Mouse (Mus musculus) testis, adult 2 months (tissue): Measurements from ENCODE around the gene Frmpd3. TPM values are rescaled to one million over a fixed set of nuclear protein-coding genes. Genes with fewer than 3 reads are reported as not detected.
"Not testable (repeated sequence)": the region's sequence is repeated elsewhere in the genome, so short reads cannot be mapped to it uniquely, and the experiment has no call there.

Source experiments
- H3K27ac ChIP-seq: fragments of 200-500 bp; 2 replicates; pipeline ENCODE4 v1.5.1; 2012; ENCODE audit warnings: low read depth, low read length; ENCODE audit not compliant: control insufficient read depth, insufficient read depth
- H3K27me3 ChIP-seq: fragments of 200-500 bp; 2 replicates; pipeline ENCODE4 v1.6.1; 2012; ENCODE audit warnings: mild to moderate bottlenecking, low read length, moderate library complexity; ENCODE audit not compliant: control insufficient read depth, insufficient read depth
- H3K36me3 ChIP-seq: fragments of 200-500 bp; 2 replicates; pipeline ENCODE4 v1.6.1; 2012; ENCODE audit warnings: mild to moderate bottlenecking, low read length; ENCODE audit not compliant: control insufficient read depth, insufficient read depth
- H3K4me1 ChIP-seq: fragments of 200-500 bp; 2 replicates; pipeline ENCODE4 v1.6.1; 2012; ENCODE audit warnings: low read length; ENCODE audit not compliant: control insufficient read depth, insufficient read depth
- H3K4me3 ChIP-seq: fragments of 200-500 bp; 2 replicates; pipeline ENCODE4 v1.5.1; 2012; ENCODE audit warnings: low read depth, mild to moderate bottlenecking, low read length, moderate library complexity, mixed read lengths; ENCODE audit not compliant: control insufficient read depth
- CTCF ChIP-seq: fragments of 200-500 bp; IDR thresholded peaks from 2 replicates; pipeline ENCODE4 v1.5.1; 2012; ENCODE audit warnings: low read depth, mild to moderate bottlenecking, inconsistent platforms, low read length, moderate library complexity; ENCODE audit not compliant: control insufficient read depth, insufficient read depth, insufficient replicate concordance
- POLR2A ChIP-seq: fragments of 200-500 bp; IDR thresholded peaks from 2 replicates; pipeline ENCODE4 v1.6.1; 2012; ENCODE audit warnings: low read depth, mild to moderate bottlenecking, inconsistent platforms, low read length, moderate library complexity; ENCODE audit not compliant: control insufficient read depth
- polyA plus RNA-seq: library from polyadenylated mRNA; depleted of rRNA; stranded (reverse); fragments of >200 nt; gene quantifications from 2 replicates; pipeline ENCODE4 v1.2.3, GENCODE M21; 2012; rRNA removed

The Frmpd3 gene
- polyA plus RNA-seq = 0.31 and 0.38 TPM in 2 replicates

DNA sequence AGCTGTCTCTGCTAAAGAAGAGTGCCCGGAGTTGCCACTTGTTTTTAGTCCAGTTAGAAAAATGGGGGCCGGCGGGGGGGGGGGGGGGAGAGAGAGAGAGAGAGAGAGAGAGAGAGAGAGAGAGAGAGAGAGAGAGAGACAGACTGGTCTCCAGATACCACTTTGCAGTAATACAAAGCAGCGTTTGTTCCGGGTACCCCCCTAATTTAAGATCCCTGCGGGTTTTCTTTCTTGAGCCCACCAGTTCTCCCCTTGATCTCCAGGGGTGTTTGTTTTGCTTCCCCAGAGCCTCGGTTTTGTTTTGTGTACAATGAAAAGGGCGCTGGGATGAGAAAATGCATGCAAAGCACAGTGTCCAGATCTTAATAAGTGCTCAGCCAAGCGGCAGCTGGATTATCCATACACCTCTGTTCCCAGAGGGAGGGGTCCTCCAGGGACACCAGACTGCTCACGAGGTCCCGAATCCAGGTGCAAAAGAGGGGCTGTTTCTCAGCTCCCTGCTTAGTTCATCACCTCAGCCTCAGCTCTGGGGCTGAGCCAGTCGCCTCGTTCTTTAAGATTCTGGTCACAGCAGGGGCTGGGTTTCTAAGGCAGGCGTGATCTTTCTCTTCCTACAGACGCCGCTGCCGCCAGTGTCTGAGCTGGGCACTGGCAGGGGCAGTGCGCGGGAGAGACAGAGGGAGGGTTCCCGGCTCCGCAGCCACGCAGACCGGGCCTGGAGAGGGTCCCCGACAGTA, at the start of gene Frmpd3:
TSS of gene Frmpd3 (plus strand) at position 608 of the 737 bp plus-strand sequence.
- Histone ChIP-seq H3K36me3 (no peaks in the 10 kb centered on the region), H3K27me3 (no peaks in the 10 kb centered on the region), H3K4me3 (peak within 1 kb of the TSS; percentile 40), H3K27ac (no peak within 1 kb of the TSS), H3K4me1 (peaks cover 4% of the 10 kb centered on the region)
- no peak for TF ChIP-seq CTCF
- TF ChIP-seq POLR2A = no peak

DNA sequence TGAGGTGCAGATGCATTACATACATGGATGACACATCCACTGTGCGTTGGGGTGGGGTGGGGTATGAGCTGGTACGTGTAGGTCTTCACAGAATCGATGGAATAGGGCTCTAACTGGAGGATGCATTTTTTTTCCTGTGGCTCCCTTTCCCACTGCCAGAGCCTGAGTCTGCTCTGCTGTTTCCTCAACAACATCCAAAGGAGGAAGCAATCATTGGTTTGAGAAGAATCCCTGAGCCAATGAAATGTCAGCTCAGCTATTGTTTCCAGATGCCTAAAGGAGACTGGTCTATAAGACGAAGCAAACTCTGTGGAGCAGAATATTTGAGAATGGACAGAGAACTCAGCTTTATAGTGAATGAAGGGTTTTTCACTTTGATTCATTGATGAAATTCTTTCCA, 38.3 kb upstream of the Frmpd3 start:
- TF ChIP-seq POLR2A (no peak), CTCF (no peak)
- no peaks in the 10 kb centered on the region for H3K36me3 ChIP-seq
- no peaks in the 10 kb centered on the region for H3K27me3 ChIP-seq

DNA sequence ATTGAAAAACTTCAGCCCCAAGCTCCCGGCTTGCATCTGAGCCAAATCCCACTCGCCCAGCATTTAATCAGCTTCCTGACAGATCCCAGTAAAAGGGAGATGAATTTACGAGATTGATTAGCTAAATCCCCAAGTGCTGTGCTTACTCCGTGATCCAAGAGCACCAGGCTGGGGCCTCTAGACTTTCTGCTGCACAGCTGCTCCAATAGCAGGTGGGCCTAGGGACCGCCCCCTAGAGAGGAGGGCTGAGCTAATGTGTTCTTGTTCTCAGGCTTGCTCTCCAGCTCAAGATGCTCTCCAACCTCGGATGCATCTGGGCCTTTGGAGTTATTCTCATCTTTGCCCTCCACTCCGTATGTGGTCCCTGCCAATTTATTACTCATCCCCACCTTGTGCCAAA, 36.4 kb upstream of the Frmpd3 start:
- Histone ChIP-seq H3K36me3 (no peaks in the 10 kb centered on the region), H3K4me1 (no peaks in the 10 kb centered on the region), H3K4me3 (no peak overlapping the region), H3K27ac (no peak overlapping the region), H3K27me3 (no peaks in the 10 kb centered on the region)
- no peak for TF ChIP-seq CTCF
- TF ChIP-seq POLR2A = no peak

More for the DNA sequence above, 38.3 kb upstream of the Frmpd3 start:
- Histone ChIP-seq H3K4me3 (no peak overlapping the region), H3K4me1 (no peaks in the 10 kb centered on the region), H3K27ac (no peak overlapping the region)

DNA sequence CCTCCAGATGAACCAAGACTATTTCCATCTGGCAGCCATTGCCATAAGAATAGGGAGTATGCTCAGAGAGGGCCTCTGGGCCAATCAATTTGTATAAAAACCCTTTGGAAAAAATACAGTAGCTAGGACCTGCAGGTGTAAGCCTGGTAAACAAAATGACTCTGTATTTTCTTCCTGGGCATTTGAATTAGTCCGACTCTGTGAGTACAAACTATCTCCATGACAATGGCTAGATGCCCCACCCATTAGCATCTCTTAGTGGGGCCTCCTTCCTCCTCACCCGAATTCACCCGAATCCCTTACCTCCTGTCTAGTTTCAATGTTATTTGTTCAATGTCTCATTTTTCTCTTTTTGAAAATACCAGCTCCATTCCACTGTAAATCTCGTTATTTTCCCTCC, 24.1 kb upstream of the Frmpd3 start:
- Histone ChIP-seq H3K27me3 (no peaks in the 10 kb centered on the region), H3K4me1 (no peaks in the 10 kb centered on the region), H3K4me3 (no peak overlapping the region), H3K27ac (no peak overlapping the region), H3K36me3 (no peaks in the 10 kb centered on the region)
- TF ChIP-seq CTCF (no peak), POLR2A (no peak)

DNA sequence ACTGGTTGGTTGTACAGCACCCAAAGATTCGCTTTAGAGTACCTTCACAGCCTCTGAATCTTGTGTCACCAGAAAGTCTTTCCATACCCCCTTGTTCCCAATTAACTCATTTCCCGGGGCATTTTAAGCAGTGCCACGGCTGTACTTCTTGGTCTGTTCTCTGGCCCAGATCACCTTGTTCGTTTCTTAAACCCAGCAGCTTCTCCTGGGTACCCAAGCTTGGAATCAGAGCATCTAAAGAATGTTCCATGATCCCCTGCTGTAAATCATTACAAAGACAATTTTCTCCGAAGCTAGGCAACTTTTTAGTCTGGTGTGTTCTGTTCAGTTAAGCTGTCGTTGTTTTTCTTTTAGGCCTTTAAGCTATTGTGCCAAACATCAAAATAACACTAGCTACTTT, 22.9 kb upstream of the Frmpd3 start:
- H3K36me3 ChIP-seq = no peaks in the 10 kb centered on the region
- no peaks in the 10 kb centered on the region for H3K27me3 ChIP-seq
- H3K4me1 ChIP-seq = no peaks in the 10 kb centered on the region
- H3K27ac ChIP-seq = no peak overlapping the region
- no peak overlapping the region for H3K4me3 ChIP-seq
- TF ChIP-seq POLR2A = no peak

DNA sequence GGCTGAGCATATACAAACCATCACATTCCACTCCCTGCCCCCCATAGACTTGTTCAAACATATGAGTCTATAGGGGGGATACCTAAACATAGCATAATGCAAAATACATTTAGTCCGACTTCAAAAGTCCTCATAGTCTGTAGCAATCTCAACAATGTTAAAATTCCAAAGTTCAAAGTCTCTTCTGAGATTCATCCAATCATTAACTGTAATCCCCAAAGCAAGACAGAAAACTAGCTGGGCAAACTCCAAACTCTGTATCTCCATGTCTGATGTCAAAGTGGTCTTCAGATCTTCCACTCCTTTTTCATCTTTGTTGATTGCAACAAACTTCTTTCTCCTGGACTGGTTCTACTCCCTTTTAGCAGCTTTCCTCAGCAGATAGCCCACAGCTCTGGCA, 21.4 kb upstream of the Frmpd3 start:
- not testable (repeated sequence) for H3K27ac ChIP-seq, H3K4me1 ChIP-seq, H3K27me3 ChIP-seq, H3K4me3 ChIP-seq, H3K36me3 ChIP-seq

DNA sequence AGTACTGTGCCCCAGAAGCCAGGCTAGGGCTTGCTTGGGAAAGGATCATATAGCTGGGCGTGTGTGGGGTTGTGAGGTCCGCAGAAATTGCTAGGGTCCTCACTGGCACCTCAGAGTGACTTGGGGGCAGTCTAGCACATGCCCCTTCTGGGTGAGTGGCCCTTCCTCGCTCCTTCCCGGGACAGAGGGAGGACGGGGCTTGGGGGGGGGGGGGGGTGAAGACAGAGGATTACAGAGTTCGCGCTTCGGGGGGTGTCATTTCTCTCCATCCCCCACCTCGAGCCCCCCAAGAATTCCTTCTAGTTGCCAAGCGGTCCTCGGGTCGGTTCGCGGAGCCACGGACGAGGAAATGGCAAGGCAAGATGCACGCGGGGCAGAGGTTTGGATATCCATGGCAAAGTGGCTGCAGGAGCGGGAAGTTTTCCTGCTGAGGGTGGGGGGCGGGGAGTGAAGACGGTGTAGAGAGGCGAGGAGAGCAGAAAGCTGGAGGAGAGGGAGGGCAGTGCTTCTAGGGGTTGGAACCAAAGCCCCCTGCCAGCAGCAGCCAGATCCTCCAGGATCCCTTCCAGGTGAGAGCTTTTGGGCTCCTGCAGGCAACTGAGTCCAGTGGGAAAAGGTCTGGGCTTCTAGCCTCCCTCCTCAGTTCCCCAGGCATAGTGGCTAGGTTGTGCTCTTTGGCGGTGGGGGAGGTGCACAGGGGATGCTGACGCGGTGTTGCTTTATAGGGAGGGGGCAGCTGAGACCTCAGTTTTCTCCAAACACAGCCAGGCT, 515 bp downstream of the Frmpd3 start:
- no peak overlapping the region for H3K27ac ChIP-seq
- H3K4me3 ChIP-seq = peak overlapping the region; percentile 40
- H3K4me1 ChIP-seq = peaks cover 4% of the 10 kb centered on the region
- H3K36me3 ChIP-seq = no peaks in the 10 kb centered on the region
- TF ChIP-seq CTCF = no peak
- TF ChIP-seq POLR2A = no peak
- H3K27me3 ChIP-seq = no peaks in the 10 kb centered on the region

DNA sequence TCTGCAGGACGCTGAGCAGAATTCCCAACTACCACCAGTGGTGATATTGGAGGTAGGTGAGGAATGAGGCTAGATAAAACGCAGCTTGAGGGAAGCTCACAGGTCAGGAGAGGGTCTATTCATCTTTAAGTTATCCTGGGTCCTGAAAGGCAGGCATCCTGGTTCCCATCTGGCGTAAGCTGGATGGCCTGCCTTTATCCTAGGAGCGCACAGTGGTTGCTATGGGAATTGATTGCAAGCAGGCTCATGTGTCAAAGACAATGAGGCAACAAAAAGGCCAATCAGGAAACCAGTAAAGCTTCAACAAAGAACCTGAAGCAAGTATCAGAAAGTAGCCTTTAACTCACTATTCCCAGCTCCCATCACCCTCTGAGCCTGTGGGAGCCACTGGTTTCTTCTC, 33.6 kb downstream of the Frmpd3 start:
- Histone ChIP-seq H3K4me3 (no peak overlapping the region), H3K27ac (no peak overlapping the region), H3K27me3 (no peaks in the 10 kb centered on the region), H3K4me1 (no peaks in the 10 kb centered on the region), H3K36me3 (no peaks in the 10 kb centered on the region)
- no peak for TF ChIP-seq POLR2A
- no peak for TF ChIP-seq CTCF
